Mouse (Mus musculus) activated CD4-positive, CD25-positive, alpha-beta regulatory T cell, adult 9 weeks (primary cell): ENCODE data around the gene Srsf5. TPM values are rescaled to one million over a fixed set of nuclear protein-coding genes. Genes with fewer than 3 reads are reported as not detected.

ENCODE experiments used
- polyA plus RNA-seq: library from polyadenylated mRNA; unstranded; fragments of 100-300 nt; shearing (Covaris generic); gene quantifications from one replicate; pipeline ENCODE4 v1.2.1, GENCODE M21; 2017

The Srsf5 gene
- polyA plus RNA-seq, result 763 TPM

GRCm38 (mm10) chr12:80945334-80945995, at the start of gene Srsf5:
Gene Srsf5, plus strand, starts transcription at chr12:80945504.

GRCm38 (mm10) chr12:80968605-80969004, 23.3 kb downstream of the Srsf5 start, which contains the start of gene Slc10a1:
Gene Slc10a1, minus strand, starts transcription at chr12:80968705.

Other genes starting within 250 kb of the Srsf5 start
- gene Ccdc177, start 184.8 kb upstream of the Srsf5 start, polyA plus RNA-seq, result not detected
- 26.5 TPM for gene Susd6, start 155.0 kb upstream of the Srsf5 start, polyA plus RNA-seq
- 0.42 TPM for gene Slc10a1, start 23.2 kb downstream of the Srsf5 start, polyA plus RNA-seq
- not detected for gene Smoc1, start 81.3 kb downstream of the Srsf5 start, polyA plus RNA-seq